9 mouse cellular contexts compared by ENCODE assay signal in genomic region chr8:78420101-78420503, GRCm38 (mm10). TPM values are rescaled to one million over a fixed set of nuclear protein-coding genes. Genes with fewer than 3 reads are reported as not detected.
DNase-seq lines count a peak whose midpoint lies in the region; ATAC-seq and TF ChIP-seq lines count a peak whose summit lies in the region.
"Had no signal": no experiment of that assay in that cellular context is flagged by ENCODE, and none has a peak within 500 bp of the region (broad histone marks: within the 10 kb centered on the region; RNA-seq: fewer than 3 reads in every experiment).

No protein-coding gene starts in this region.

- 2% methylated on average over 19 of the region's 19 CpGs for WGBS in heart, adult 2 months
- WGBS in limb, embryonic 13.5 days: 0% methylated on average over 19 of the region's 19 CpGs

- H3K4me2 ChIP-seq in limb, embryonic 13.5 days (replicated peaks): peak overlapping the region; percentile 76

- H3K27me3 ChIP-seq in heart, adult 2 months (ENCODE audit: control insufficient read depth, insufficient read depth, low read length): peaks cover 4% of the 10 kb centered on the region; the same call in 1 of the 2 replicates
- peaks cover 73% of the 10 kb centered on the region for H3K27me3 ChIP-seq in limb, embryonic 13.5 days

- H3K9ac ChIP-seq in heart, adult 2 months (ENCODE audit: low read depth, low read length): no peak overlapping the region
- peak overlapping the region; percentile 60 for H3K9ac ChIP-seq in limb, embryonic 13.5 days

- TF ChIP-seq CTCF in heart, adult 2 months (IDR thresholded peaks at IDR 0.05): no peak

- no peaks in the 10 kb centered on the region for H3K9me3 ChIP-seq in limb, embryonic 13.5 days

- ATAC-seq in granulocyte monocyte progenitor cell, adult 5-6 weeks (replicated peaks; ENCODE audit: poor library complexity, severe bottlenecking): peak; percentile 30; the same call in 1 of the 2 replicates
- no peak for ATAC-seq in limb, embryonic 13.5 days (ENCODE audit: low FRiP score, low read depth)

- no peak for TF ChIP-seq EP300 in heart, adult 2 months (IDR thresholded peaks at IDR 0.05; ENCODE audit: insufficient read depth, low read depth, low read length)

- no peak overlapping the region for H3K27ac ChIP-seq in heart, adult 2 months
- H3K27ac ChIP-seq in limb, embryonic 13.5 days: no peak overlapping the region

- no peaks in the 10 kb centered on the region for H3K79me2 ChIP-seq in heart, adult 2 months (replicated peaks; ENCODE audit: control insufficient read depth, insufficient read depth, low read length)

- H3K4me1 ChIP-seq in heart, adult 2 months (ENCODE audit: control insufficient read depth, insufficient read depth, low read length): no peaks in the 10 kb centered on the region
- peaks cover 16% of the 10 kb centered on the region for H3K4me1 ChIP-seq in limb, embryonic 13.5 days

- TF ChIP-seq POLR2A in heart, adult 2 months (IDR thresholded peaks at IDR 0.05; ENCODE audit: insufficient read depth, low read depth, low read length): no peak

- peak; percentile 15 to 26 for DNase-seq in heart, adult 2 months
- DNase-seq in heart, postnatal 36 days: no peak
- peak; percentile 71 for DNase-seq in ZHBTc4 (ENCODE audit: low read depth, low spot score)
- peak; percentile 67 for DNase-seq in retina, embryonic 14.5 days (ENCODE audit: low spot score)
- DNase-seq in left cerebral cortex, adult 18-20 months (ENCODE audit: low spot score in 2 of 2): no peak
- no peak for DNase-seq in urinary bladder, adult 2 months (ENCODE audit: low spot score)

- intact Hi-C loops in heart, adult 2 months (cut with DNase I): no loop called here
- intact Hi-C loops in heart, postnatal 36 days (cut with DNase I): no loop called here

- no peaks in the 10 kb centered on the region for H3K36me3 ChIP-seq in heart, adult 2 months (ENCODE audit: control insufficient read depth, insufficient read depth, low read length)
- no peaks in the 10 kb centered on the region for H3K36me3 ChIP-seq in limb, embryonic 13.5 days

- H3K4me3 ChIP-seq in heart, adult 2 months: no peak overlapping the region
- H3K4me3 ChIP-seq in limb, embryonic 13.5 days: peak overlapping the region; percentile 39

RNA-seq across cellular contexts. Expression of gene Pou4f2, which starts 16.3 kb away (rescaled TPM):
- total RNA-seq in heart, adult 2 months (2021): not detected
- polyA plus RNA-seq in heart, adult 2 months (2012; rRNA removed): not detected in 2 replicates
- not detected for total RNA-seq in heart, postnatal 36 days (2021)
- total RNA-seq in granulocyte monocyte progenitor cell, adult 5-6 weeks (2014; fragmentation: Nextera tagmentation): not detected in 2 replicates
- not detected in 2 replicates for total RNA-seq in granulocyte monocyte progenitor cell, adult 5-6 weeks (2017)
- polyA plus RNA-seq in limb, embryonic 13.5 days (2015; fragmentation: Nextera tagmentation; extraction: Ambion mirVana): 0.09 TPM in 1 of 2 replicates, not detected in the other
- total RNA-seq in left cerebral cortex, adult 18-20 months (2021): not detected
- not detected in 2 replicates for polyA plus RNA-seq in urinary bladder, adult 2 months (2012; rRNA removed)
- polyA plus RNA-seq: large intestine, adult 2 months had no signal

Comparison
In these comparisons a context has a peak if more than half of its experiments do, and no peak if none do; other contexts are left out.
1. DNase-seq: peak in heart, adult 2 months (2 of 2), ZHBTc4 (single experiment) and retina, embryonic 14.5 days (single experiment); none in heart, postnatal 36 days (0 of 2), left cerebral cortex, adult 18-20 months (0 of 2) and urinary bladder, adult 2 months (single experiment).